Mouse (Mus musculus) kidney, adult 9 months (tissue): ENCODE measurements around the gene Arglu1.

Source experiments
- DNase-seq: peaks from one replicate; pipeline ENCODE4 v3.0.0; 2022

Arglu1 gene

GRCm38 (mm10) chr8:8619221-8620194, 70.8 kb downstream of the Arglu1 start:
- no peak for DNase-seq
